In the genomic region with DNA sequence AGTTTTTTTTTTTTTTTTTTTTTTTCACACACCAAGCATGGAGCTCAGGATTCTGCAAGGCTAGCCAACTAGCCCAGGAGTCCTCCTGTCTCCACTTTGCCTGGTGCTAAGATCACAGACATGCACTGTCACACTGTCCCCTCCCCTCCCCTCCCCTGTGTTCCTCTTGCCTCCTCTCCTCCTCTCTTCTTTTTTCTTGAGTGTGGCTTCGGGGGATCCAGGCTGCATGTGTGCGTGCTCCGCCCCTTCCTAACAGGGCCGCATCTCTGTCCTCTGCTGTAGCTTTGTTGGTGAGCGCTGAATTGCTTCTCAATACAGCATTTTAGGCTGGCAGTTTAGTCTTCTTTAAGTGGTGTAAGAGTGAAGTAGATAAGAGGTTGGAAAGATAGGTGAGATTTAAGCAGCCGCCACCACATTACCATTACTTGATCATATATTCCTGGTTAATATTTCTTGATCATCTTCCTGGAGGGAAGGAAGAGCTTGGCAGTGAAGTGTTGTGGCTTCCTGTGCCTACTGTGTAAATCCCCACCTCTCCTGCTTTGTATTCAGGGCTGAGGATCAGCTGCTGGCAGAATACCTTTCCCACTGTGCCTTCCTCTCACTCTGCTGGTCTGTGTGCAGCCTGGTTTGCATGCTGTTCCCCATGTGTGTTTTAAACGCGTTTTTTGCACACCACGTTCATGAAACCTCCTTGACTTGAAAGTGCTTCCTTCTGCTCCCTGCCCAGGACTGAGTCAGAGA, we compare ENCODE assay signal across 10 mouse cellular contexts.
DNase-seq lines count a peak whose midpoint lies in the region; ATAC-seq lines count a peak whose summit lies in the region.
"Had no signal": no experiment of that assay in that cellular context is flagged by ENCODE, and none has a peak within 500 bp of the region (broad histone marks: within the 10 kb centered on the region; RNA-seq: fewer than 3 reads in every experiment).

No protein-coding gene starts in this region.

- H3K9me3 ChIP-seq in heart, embryonic 15.5 days (replicated peaks): no peaks in the 10 kb centered on the region
- H3K9me3 ChIP-seq in forebrain, embryonic 14.5 days (replicated peaks; ENCODE audit: control insufficient read depth, low read length): no peaks in the 10 kb centered on the region
- H3K9me3 ChIP-seq in midbrain, embryonic 12.5 days: no peaks in the 10 kb centered on the region

- WGBS in heart, embryonic 15.5 days: 38% methylated on average over 9 of the region's 9 CpGs
- WGBS in forebrain, embryonic 14.5 days: 27% methylated on average over 9 of the region's 9 CpGs
- WGBS in midbrain, embryonic 12.5 days: 20% methylated on average over 9 of the region's 9 CpGs

- DNase-seq in heart, postnatal 14 days: no peak
- DNase-seq in adipocyte (ENCODE audit: low spot score): peak; percentile 14
- peak; percentile 49 for DNase-seq in forebrain, embryonic 14.5 days (ENCODE audit: low spot score)
- no peak for DNase-seq in adrenal gland, postnatal 4 days (ENCODE audit: low spot score in 2 of 2)
- no peak for DNase-seq in gastrocnemius, postnatal 14 days
- no peak for DNase-seq in right cerebral cortex, postnatal 25 days
- DNase-seq: adrenal gland, postnatal 10 days; spleen, adult 18-20 months had no signal

- ATAC-seq in heart, embryonic 15.5 days (replicated peaks; ENCODE audit: insufficient number of reproducible peaks, insufficient read depth, low FRiP score, low read depth): no peak
- peak; percentile 76 for ATAC-seq in forebrain, embryonic 14.5 days
- ATAC-seq in midbrain, embryonic 12.5 days (ENCODE audit: low FRiP score, low read depth): peak; percentile 41; the same call in 1 of the 2 replicates

- H3K36me3 ChIP-seq in heart, embryonic 15.5 days: peaks cover 2% of the 10 kb centered on the region
- 0 out of 2 replicates have a peak, but pooled peaks cover 3% of the 10 kb centered on the region for H3K36me3 ChIP-seq in forebrain, embryonic 14.5 days (ENCODE audit: control insufficient read depth, insufficient read depth, low read length)
- peaks cover 3% of the 10 kb centered on the region; the same call in 1 of the 2 replicates for H3K36me3 ChIP-seq in midbrain, embryonic 12.5 days

- no peak overlapping the region for H3K9ac ChIP-seq in heart, embryonic 15.5 days
- H3K9ac ChIP-seq in forebrain, embryonic 14.5 days (ENCODE audit: low read length): no peak overlapping the region; the same call in 1 of the 2 replicates
- peak overlapping the region; percentile 39; the same call in 1 of the 2 replicates for H3K9ac ChIP-seq in midbrain, embryonic 12.5 days (replicated peaks)

- H3K4me1 ChIP-seq in heart, embryonic 15.5 days (replicated peaks): peaks cover 22% of the 10 kb centered on the region
- H3K4me1 ChIP-seq in forebrain, embryonic 14.5 days (ENCODE audit: control insufficient read depth, insufficient read depth, low read length): peaks cover 19% of the 10 kb centered on the region
- H3K4me1 ChIP-seq in midbrain, embryonic 12.5 days: peaks cover 25% of the 10 kb centered on the region

- H3K4me3 ChIP-seq in heart, embryonic 15.5 days: no peak overlapping the region
- no peak overlapping the region for H3K4me3 ChIP-seq in forebrain, embryonic 14.5 days (ENCODE audit: low read depth, low read length)
- no peak overlapping the region for H3K4me3 ChIP-seq in midbrain, embryonic 12.5 days

- H3K4me2 ChIP-seq in heart, embryonic 15.5 days: 0 out of 2 replicates have a peak overlapping the region, but pooled peaks have one; percentile 0
- H3K4me2 ChIP-seq in forebrain, embryonic 14.5 days (ENCODE audit: low read length): no peak overlapping the region
- peak overlapping the region; percentile 23 for H3K4me2 ChIP-seq in midbrain, embryonic 12.5 days (replicated peaks)

- intact Hi-C loops in heart, postnatal 14 days (cut with DNase I): no loop called here
- intact Hi-C loops in gastrocnemius, postnatal 14 days (cut with DNase I; ENCODE audit: low total_unique reads): no loop called here

- peak overlapping the region; percentile 73 for H3K27ac ChIP-seq in heart, embryonic 15.5 days
- peak overlapping the region; percentile 68 for H3K27ac ChIP-seq in forebrain, embryonic 14.5 days (ENCODE audit: low read depth, low read length)
- peak overlapping the region; percentile 73 for H3K27ac ChIP-seq in midbrain, embryonic 12.5 days (replicated peaks)

- no peaks in the 10 kb centered on the region for H3K27me3 ChIP-seq in heart, embryonic 15.5 days
- no peaks in the 10 kb centered on the region for H3K27me3 ChIP-seq in forebrain, embryonic 14.5 days (replicated peaks; ENCODE audit: control insufficient read depth, insufficient read depth, low read length)
- H3K27me3 ChIP-seq in midbrain, embryonic 12.5 days: no peaks in the 10 kb centered on the region

Comparison
In these comparisons a context has a peak if more than half of its experiments do, and no peak if none do; other contexts are left out.
1. DNase-seq: peak in adipocyte (single experiment) and forebrain, embryonic 14.5 days (single experiment); none in heart, postnatal 14 days (0 of 2), adrenal gland, postnatal 4 days (0 of 2), gastrocnemius, postnatal 14 days (single experiment) and right cerebral cortex, postnatal 25 days (single experiment).
2. Peak in every context shown above with its lines, with median percentiles within 50 percentile points of each other: H3K27ac ChIP-seq.